Mouse (Mus musculus) mouse embryonic stem cell (cell line): ENCODE measurements around the gene Mmp19.

ENCODE experiments used
- in situ Hi-C, 2 experiments: fragments of 300-500 bp; cut with MboI; formaldehyde crosslinking; loops; 1 replicate in 1 of 2; 3 replicates in 1 of 2; pipeline ENCODE4 v1.14.3; 2019 to 2020; ENCODE audit warnings: low sequenced_read_pairs in 2 of 2, low pct_unique_long_range_greater_than_20kb in 1 of 2, mixed read lengths in 1 of 2; ENCODE audit not compliant: unreplicated experiment in 1 of 2

Mmp19 gene

GRCm38 (mm10) chr10:128790398-128791124 is at the start of gene Mmp19:
Gene Mmp19 (plus strand): TSS chr10:128790910.
- in situ Hi-C loops: no loop called here

GRCm38 (mm10) chr10:128742616-128743015 is 48.1 kb upstream of the Mmp19 start:
- in situ Hi-C loops: no loop called here

- in situ Hi-C loops: no loop called here
Measured at GRCm38 (mm10) chr10:128743235-128743634, 47.5 kb upstream of the Mmp19 start.

GRCm38 (mm10) chr10:128743791-128744191 is 46.9 kb upstream of the Mmp19 start:
- in situ Hi-C loops: no loop called here

GRCm38 (mm10) chr10:128744211-128744610 is 46.5 kb upstream of the Mmp19 start:
- in situ Hi-C loops: no loop called here

GRCm38 (mm10) chr10:128744680-128745601 is 45.8 kb upstream of the Mmp19 start, which contains the start of gene Dgka:
Gene Dgka (minus strand): TSS chr10:128744855.
- in situ Hi-C loops: no loop called here

GRCm38 (mm10) chr10:128745946-128746613 is 44.6 kb upstream of the Mmp19 start:
- in situ Hi-C loops: no loop called here

GRCm38 (mm10) chr10:128746972-128747645 is 43.6 kb upstream of the Mmp19 start:
- in situ Hi-C loops: no loop called here

GRCm38 (mm10) chr10:128747646-128748251 is 43.0 kb upstream of the Mmp19 start, which contains the start of gene Pym1:
Gene Pym1 (plus strand): TSS chr10:128747889.
- in situ Hi-C loops: no loop called here

- in situ Hi-C loops: no loop called here
Measured at GRCm38 (mm10) chr10:128748252-128748864, 42.4 kb upstream of the Mmp19 start.

- in situ Hi-C loops: no loop called here
Measured at GRCm38 (mm10) chr10:128772895-128773294, 17.8 kb upstream of the Mmp19 start.

- in situ Hi-C loops: no loop called here
Measured at GRCm38 (mm10) chr10:128773685-128774084, 17.0 kb upstream of the Mmp19 start.

GRCm38 (mm10) chr10:128778441-128778840 is 12.3 kb upstream of the Mmp19 start:
- in situ Hi-C loops: no loop called here

- in situ Hi-C loops: no loop called here
Measured at GRCm38 (mm10) chr10:128779011-128779795, 11.5 kb upstream of the Mmp19 start.

- in situ Hi-C loops: no loop called here
Measured at GRCm38 (mm10) chr10:128780200-128780599, 10.5 kb upstream of the Mmp19 start.

GRCm38 (mm10) chr10:128792041-128792440 is 1.3 kb downstream of the Mmp19 start:
- in situ Hi-C loops: no loop called here

- in situ Hi-C loops: no loop called here
Measured at GRCm38 (mm10) chr10:128793258-128793657, 2.5 kb downstream of the Mmp19 start.
